Mouse (Mus musculus) frontal cortex, postnatal 14 days (tissue): ENCODE measurements at regions not wholly inside any gene's neighbourhood (a gene's known extent, or its start where the extent isn't known, plus 50 kb on each side); places are given as distances from the start of the nearest gene placed in this dataset.

Experiments
- DNase-seq, 2 experiments: peaks; one replicate each; pipeline ENCODE4 v3.0.0; 2022; ENCODE audit warnings: low spot score in 2 of 2

- no peak for DNase-seq
Measured at GRCm38 (mm10) chr15:52570256-52570655, 1314.5 kb upstream of the Gm7489 start.

DNA sequence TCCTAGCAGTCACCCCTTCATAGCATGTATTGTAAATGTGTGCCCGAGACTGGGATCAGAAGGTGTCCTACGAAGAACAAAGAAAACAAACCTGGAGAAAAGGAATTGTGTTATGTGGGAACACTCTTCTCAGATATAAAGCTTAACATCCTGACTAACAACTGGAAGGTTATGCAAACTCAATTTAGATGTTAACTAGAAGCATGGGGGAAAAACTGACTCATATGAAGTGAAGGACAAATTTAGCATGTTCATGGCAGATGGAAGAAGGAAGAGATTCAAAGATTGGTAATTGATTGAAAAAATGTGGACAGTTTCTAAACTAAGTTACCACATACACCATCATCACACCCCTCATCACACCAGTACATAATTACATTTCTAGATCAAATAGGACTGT lies 1307.1 kb upstream of the Gm7489 start:
- DNase-seq: no peak

DNA sequence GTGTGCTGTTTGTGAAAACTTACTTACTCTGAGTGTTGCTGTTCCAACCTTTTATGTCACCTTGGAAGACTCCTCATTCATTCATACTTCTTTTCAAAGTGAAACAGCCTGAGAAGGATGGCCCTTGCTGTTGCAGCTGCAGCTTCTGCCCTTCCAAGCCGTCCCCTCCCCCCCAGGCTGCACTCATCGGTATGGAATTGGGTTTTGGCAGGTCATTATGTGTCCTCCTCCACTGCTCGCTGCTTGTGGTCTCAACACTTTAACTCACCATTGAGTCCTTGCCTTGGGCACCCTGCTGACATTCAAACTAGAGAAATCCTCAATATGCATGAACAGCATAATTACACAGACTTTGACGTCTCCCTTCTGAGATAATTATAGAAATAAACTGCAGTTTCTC lies 1295.3 kb upstream of the Gm7489 start:
- DNase-seq: no peak

GRCm38 (mm10) chr15:52599511-52599910 lies 1285.2 kb upstream of the Gm7489 start:
- no peak for DNase-seq

DNA sequence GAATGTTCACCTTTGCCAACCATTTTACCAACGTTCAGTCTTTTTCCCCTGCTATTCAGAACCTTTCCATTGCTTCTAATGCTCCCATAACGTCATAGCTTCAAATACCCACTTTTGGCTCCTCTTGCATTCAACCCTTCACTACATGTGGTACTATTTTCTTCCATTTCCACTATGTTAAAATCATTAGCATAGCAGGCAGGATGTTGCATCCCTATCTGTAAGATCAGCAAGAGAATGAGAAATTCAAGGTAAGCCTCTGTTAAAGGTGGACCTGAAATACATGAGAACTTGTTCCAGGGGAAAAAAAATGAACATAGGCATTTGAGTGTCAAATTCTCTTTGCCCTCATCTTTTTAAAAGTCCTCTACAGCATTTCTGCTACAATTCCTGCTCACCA lies 1284.7 kb upstream of the Gm7489 start:
- no peak for DNase-seq

DNA sequence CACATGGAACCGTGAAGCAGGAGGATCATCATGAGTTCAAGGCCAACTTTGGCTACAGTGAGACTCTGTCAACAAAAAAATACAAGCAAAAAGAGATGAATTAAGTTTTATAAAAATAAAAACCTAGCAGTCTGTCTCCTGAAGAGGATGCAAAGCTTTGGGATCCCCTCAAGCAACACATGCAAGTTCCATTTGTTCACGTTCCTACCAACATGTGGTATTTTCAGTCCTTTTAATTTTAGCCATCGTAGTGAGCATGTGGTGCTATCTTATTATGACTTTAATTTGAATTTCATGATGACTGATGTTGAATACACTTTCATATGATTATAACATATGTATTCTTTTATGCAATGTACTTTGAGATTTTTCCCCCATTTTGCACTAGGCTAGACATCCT lies 1244.9 kb upstream of the Gm7489 start:
- DNase-seq: no peak

- DNase-seq: no peak
Measured at GRCm38 (mm10) chr15:52645961-52646360, 1238.7 kb upstream of the Gm7489 start.

GRCm38 (mm10) chr15:52657916-52658315 lies 1226.8 kb upstream of the Gm7489 start:
- DNase-seq: no peak
